Mouse (Mus musculus) c-Kit-positive CD71-positive TER-119-positive erythroid progenitor cells, embryonic 14.5 days (primary cell): ENCODE data around the gene Cd8b1.
"Not testable (repeated sequence)": the region's sequence is repeated elsewhere in the genome, so short reads cannot be mapped to it uniquely, and the experiment has no call there.

Experiments
- DNase-seq: peaks from one replicate; pipeline ENCODE4 v3.0.0-alpha.2; 2013; ENCODE audit warnings: low spot score

The Cd8b1 gene

GRCm38 (mm10) chr6:71322491-71322921 is at the start of gene Cd8b1:
Cd8b1 (plus strand) TSS chr6:71322788.
- no peak for DNase-seq

- DNase-seq, result no peak
These were observed 48.9 kb upstream of the Cd8b1 start for GRCm38 (mm10) chr6:71273715-71274114.

- no peak for DNase-seq
These were observed 48.0 kb upstream of the Cd8b1 start for GRCm38 (mm10) chr6:71274621-71275020.

GRCm38 (mm10) chr6:71279418-71279817 is 43.2 kb upstream of the Cd8b1 start:
- no peak for DNase-seq

- DNase-seq, result no peak
These were observed 29.1 kb upstream of the Cd8b1 start for GRCm38 (mm10) chr6:71293509-71293908.

- DNase-seq, result no peak
These were observed 27.3 kb upstream of the Cd8b1 start for GRCm38 (mm10) chr6:71295303-71295702.

GRCm38 (mm10) chr6:71298051-71298450 is 24.5 kb upstream of the Cd8b1 start:
- no peak for DNase-seq

- DNase-seq, result peak; percentile 21
These were observed 23.8 kb upstream of the Cd8b1 start for GRCm38 (mm10) chr6:71298751-71299150.

- DNase-seq, result no peak
These were observed 20.4 kb upstream of the Cd8b1 start for GRCm38 (mm10) chr6:71302097-71302731.

GRCm38 (mm10) chr6:71307486-71307885 is 15.1 kb upstream of the Cd8b1 start:
- DNase-seq, result no peak

- no peak for DNase-seq
These were observed 733 bp upstream of the Cd8b1 start, which contains the start of gene Smyd1 for GRCm38 (mm10) chr6:71321826-71322283. Smyd1 (minus strand) TSS chr6:71322233.

GRCm38 (mm10) chr6:71324816-71325215 is 2.2 kb downstream of the Cd8b1 start:
- DNase-seq, result no peak

- no peak for DNase-seq
These were observed 7.3 kb downstream of the Cd8b1 start for GRCm38 (mm10) chr6:71329881-71330280.

GRCm38 (mm10) chr6:71330486-71330885 is 7.9 kb downstream of the Cd8b1 start:
- DNase-seq, result no peak

- DNase-seq, result not testable (repeated sequence)
These were observed 8.9 kb downstream of the Cd8b1 start for GRCm38 (mm10) chr6:71331491-71331890.

GRCm38 (mm10) chr6:71332236-71332965 is 9.8 kb downstream of the Cd8b1 start:
- no peak for DNase-seq

GRCm38 (mm10) chr6:71333031-71333430 is 10.4 kb downstream of the Cd8b1 start:
- no peak for DNase-seq

- DNase-seq, result no peak
These were observed 11.1 kb downstream of the Cd8b1 start for GRCm38 (mm10) chr6:71333578-71334273.

- no peak for DNase-seq
These were observed 15.1 kb downstream of the Cd8b1 start for GRCm38 (mm10) chr6:71337666-71338065.

- DNase-seq, result no peak
These were observed 16.4 kb downstream of the Cd8b1 start for GRCm38 (mm10) chr6:71338941-71339340.

GRCm38 (mm10) chr6:71339351-71339750 is 16.8 kb downstream of the Cd8b1 start:
- DNase-seq, result no peak

- no peak for DNase-seq
These were observed 18.6 kb downstream of the Cd8b1 start for GRCm38 (mm10) chr6:71341179-71341578.

GRCm38 (mm10) chr6:71348006-71348405 is 25.4 kb downstream of the Cd8b1 start:
- no peak for DNase-seq
